Mouse (Mus musculus): ENCODE measurements around the gene Tecta. TPM values are rescaled to one million over a fixed set of nuclear protein-coding genes. Genes with fewer than 3 reads are reported as not detected.

The Tecta gene
- polyA plus RNA-seq, 1 experiment from 2014 or later: 0.76 TPM

DNA sequence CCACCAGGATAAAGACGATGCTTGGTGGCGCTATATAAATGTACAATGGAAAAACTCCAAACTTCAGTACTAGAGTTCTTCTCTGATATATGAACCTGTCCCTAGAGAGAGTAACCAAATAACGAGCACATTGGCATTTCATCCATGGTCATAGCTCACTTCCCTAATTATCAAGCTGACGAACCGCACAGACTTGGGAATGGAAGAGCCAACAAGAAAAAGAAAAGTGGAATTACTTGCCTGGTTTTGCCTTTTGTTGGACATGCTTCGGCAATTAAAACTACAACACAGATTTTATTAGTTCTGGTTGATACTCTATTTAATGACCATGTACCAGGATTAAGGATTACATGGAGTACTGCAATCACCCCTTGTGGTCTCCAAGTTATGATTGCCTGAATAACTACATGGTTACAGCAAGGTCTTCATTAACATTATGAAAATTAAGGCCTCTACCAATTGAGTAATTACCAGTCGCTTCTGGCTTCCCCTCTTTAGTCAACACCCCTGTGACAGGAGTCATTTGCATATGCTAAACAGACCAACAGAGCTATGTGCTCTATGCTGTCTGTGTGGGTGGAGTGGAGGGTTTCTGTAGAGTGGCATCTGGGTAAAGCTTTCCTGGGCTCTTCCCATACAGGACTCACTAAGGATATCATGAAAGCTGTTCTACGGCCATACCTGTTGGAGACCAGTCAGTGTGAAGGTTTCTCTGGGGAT is 16.9 kb downstream of the Tecta start:
- Histone ChIP-seq H3K9me3 (0 out of 2 replicates have a peak, but pooled peaks cover 4% of the 10 kb centered on the region), H3K4me2 (replicated peaks) (no peak overlapping the region), H3K36me3 (no peaks in the 10 kb centered on the region), H3K4me1 (no peaks in the 10 kb centered on the region), H3K27me3 (replicated peaks) (no peaks in the 10 kb centered on the region), H3K9ac (no peak overlapping the region), H3K27ac (no peak overlapping the region), H3K4me3 (no peak overlapping the region)
- 67% methylated on average over 8 of the region's 8 CpGs for WGBS
- ATAC-seq (ENCODE audit: low FRiP score, low read depth): no peak

- Histone ChIP-seq H3K4me2 (replicated peaks) (no peak overlapping the region), H3K27me3 (replicated peaks) (no peaks in the 10 kb centered on the region), H3K4me3 (no peak overlapping the region), H3K27ac (no peak overlapping the region), H3K36me3 (no peaks in the 10 kb centered on the region), H3K4me1 (no peaks in the 10 kb centered on the region), H3K9me3 (0 out of 2 replicates have a peak, but pooled peaks cover 4% of the 10 kb centered on the region), H3K9ac (no peak overlapping the region)
- ATAC-seq (ENCODE audit: low FRiP score, low read depth): no peak
- 52% methylated on average over 5 of the region's 5 CpGs for WGBS
These were observed 17.7 kb downstream of the Tecta start for GRCm38 (mm10) chr9:42382063-42382462.

- 92% methylated on average over 4 of the region's 4 CpGs for WGBS
- ATAC-seq (ENCODE audit: low FRiP score, low read depth): no peak
- H3K9me3 ChIP-seq: 0 out of 2 replicates have a peak, but pooled peaks cover 4% of the 10 kb centered on the region
- H3K36me3 ChIP-seq: no peaks in the 10 kb centered on the region
- no peaks in the 10 kb centered on the region; the same call in 1 of the 2 replicates for H3K27me3 ChIP-seq (replicated peaks)
- H3K4me2 ChIP-seq (replicated peaks): no peak overlapping the region
- no peak overlapping the region for H3K4me3 ChIP-seq
- no peak overlapping the region for H3K9ac ChIP-seq
- no peak overlapping the region for H3K27ac ChIP-seq
- no peaks in the 10 kb centered on the region for H3K4me1 ChIP-seq
These were observed 21.7 kb downstream of the Tecta start for GRCm38 (mm10) chr9:42378071-42378470.

DNA sequence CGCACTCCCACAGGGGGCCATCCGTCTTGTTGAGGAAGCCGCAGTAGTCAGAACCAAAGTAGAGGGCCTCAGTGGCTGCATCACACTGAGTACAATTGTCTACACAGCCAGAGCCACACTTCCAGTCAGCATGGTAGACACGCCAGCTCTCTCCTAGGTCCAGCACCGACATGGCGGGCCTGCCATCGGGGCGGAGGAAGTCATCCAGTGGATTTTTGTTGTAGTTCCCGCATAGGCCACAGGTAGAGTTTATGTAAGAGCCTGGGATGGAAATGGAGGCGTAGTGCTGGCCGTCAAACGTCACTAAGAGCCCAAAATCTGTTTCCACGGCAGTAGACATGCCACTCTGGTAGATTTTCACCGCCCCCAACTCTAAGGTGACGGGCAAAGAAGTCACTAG is 22.1 kb downstream of the Tecta start:
- Histone ChIP-seq H3K4me2 (replicated peaks) (no peak overlapping the region), H3K27ac (no peak overlapping the region), H3K4me3 (no peak overlapping the region), H3K9ac (no peak overlapping the region), H3K27me3 (replicated peaks) (no peaks in the 10 kb centered on the region; the same call in 1 of the 2 replicates), H3K36me3 (no peaks in the 10 kb centered on the region), H3K9me3 (0 out of 2 replicates have a peak, but pooled peaks cover 4% of the 10 kb centered on the region), H3K4me1 (no peaks in the 10 kb centered on the region)
- 92% methylated on average over 15 of the region's 15 CpGs for WGBS
- no peak for ATAC-seq (ENCODE audit: low FRiP score, low read depth)

- no peaks in the 10 kb centered on the region for H3K9me3 ChIP-seq
- ATAC-seq (ENCODE audit: low FRiP score, low read depth): no peak
- no peak overlapping the region for H3K4me3 ChIP-seq
- H3K27me3 ChIP-seq (replicated peaks): no peaks in the 10 kb centered on the region; the same call in 1 of the 2 replicates
- H3K9ac ChIP-seq: no peak overlapping the region
- no peak overlapping the region for H3K27ac ChIP-seq
- H3K36me3 ChIP-seq: no peaks in the 10 kb centered on the region
- H3K4me2 ChIP-seq (replicated peaks): no peak overlapping the region
- H3K4me1 ChIP-seq: no peaks in the 10 kb centered on the region
- 87% methylated on average over 6 of the region's 6 CpGs for WGBS
These were observed 27.9 kb downstream of the Tecta start for GRCm38 (mm10) chr9:42371670-42372368.

DNA sequence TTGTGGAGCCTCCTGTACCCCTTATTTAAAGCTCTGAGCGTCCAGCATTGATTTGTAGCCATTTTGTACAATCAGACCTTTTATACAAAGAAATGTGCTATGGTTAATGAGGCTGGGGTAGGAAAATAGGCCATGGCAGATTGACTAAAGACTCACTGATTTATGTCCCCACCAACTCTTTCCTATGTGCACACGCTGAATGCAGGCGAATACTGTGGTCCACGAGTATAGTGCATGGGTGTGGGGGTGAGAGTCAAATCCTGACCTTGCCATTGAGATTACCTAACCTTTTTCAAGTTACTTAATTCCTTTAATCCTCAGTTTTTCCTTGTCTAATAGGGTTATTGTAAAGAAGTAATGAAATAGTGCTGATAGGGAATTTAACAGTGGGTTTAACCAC is 42.1 kb downstream of the Tecta start:
- peak; percentile 70; the same call in 1 of the 2 replicates for ATAC-seq (ENCODE audit: low FRiP score, low read depth)
- H3K36me3 ChIP-seq: no peaks in the 10 kb centered on the region

GRCm38 (mm10) chr9:42354871-42355270 is 44.9 kb downstream of the Tecta start:
- Histone ChIP-seq H3K4me2 (replicated peaks) (no peak overlapping the region), H3K4me1 (peaks cover 7% of the 10 kb centered on the region), H3K4me3 (no peak overlapping the region), H3K36me3 (no peaks in the 10 kb centered on the region), H3K27me3 (replicated peaks) (0 out of 2 replicates have a peak, but pooled peaks cover 4% of the 10 kb centered on the region), H3K27ac (no peak overlapping the region), H3K9ac (no peak overlapping the region), H3K9me3 (no peaks in the 10 kb centered on the region)
- 70% methylated on average over 1 of the region's 1 CpGs for WGBS
- ATAC-seq (ENCODE audit: low FRiP score, low read depth): no peak

More for the DNA sequence above, 42.1 kb downstream of the Tecta start:
- H3K9ac ChIP-seq: no peak overlapping the region
- no peaks in the 10 kb centered on the region for H3K9me3 ChIP-seq
- H3K4me2 ChIP-seq (replicated peaks): no peak overlapping the region
- H3K27me3 ChIP-seq (replicated peaks): 0 out of 2 replicates have a peak, but pooled peaks cover 4% of the 10 kb centered on the region
- no peak overlapping the region for H3K27ac ChIP-seq
- 25% methylated on average over 4 of the region's 4 CpGs for WGBS
- peaks cover 7% of the 10 kb centered on the region for H3K4me1 ChIP-seq
- H3K4me3 ChIP-seq: no peak overlapping the region

DNA sequence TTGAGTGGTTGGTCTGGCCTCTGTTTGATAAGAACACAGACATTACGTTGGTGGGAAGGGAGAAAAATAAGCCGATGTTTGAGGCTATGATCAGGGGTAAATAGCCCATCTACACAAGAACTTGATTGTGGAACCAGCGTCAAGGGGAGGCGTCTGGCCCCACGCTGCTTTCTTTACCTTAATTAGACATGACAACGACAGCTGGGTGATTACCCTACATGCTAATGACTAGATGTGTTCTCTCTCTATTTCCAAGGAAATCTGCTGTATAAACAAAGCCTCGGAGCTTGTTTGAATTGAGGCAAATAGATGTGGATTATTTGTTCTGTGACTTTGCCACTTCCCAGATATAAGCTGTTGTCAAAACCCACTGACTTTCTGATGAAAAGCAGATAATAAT is 49.9 kb downstream of the Tecta start:
- H3K27me3 ChIP-seq (replicated peaks): no peaks in the 10 kb centered on the region
- H3K4me3 ChIP-seq: no peak overlapping the region
- H3K9me3 ChIP-seq: no peaks in the 10 kb centered on the region
- ATAC-seq (ENCODE audit: low FRiP score, low read depth): no peak
- H3K27ac ChIP-seq: no peak overlapping the region
- H3K4me2 ChIP-seq (replicated peaks): no peak overlapping the region
- no peaks in the 10 kb centered on the region for H3K36me3 ChIP-seq
- H3K9ac ChIP-seq: no peak overlapping the region
- WGBS: 47% methylated on average over 7 of the region's 7 CpGs
- peaks cover 6% of the 10 kb centered on the region; the same call in 1 of the 2 replicates for H3K4me1 ChIP-seq

DNA sequence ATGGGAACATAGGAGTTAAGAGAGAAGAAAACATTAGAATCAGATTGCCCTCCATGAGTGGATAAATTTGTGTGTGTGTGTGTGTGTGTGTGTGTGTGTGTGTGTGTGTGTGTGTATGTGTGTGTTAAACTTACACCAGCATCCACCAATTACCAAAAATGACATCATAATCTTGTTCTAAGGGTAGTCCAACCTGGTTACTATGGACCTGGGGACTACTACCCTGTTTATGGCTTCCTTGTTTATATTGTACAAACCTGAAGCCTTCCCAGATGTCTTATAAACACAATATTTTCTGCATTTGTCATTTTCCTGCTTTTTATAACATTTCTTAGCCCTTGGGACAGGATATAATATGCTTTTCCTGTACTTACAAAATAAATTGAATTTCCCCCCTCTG is 53.4 kb downstream of the Tecta start:
- Histone ChIP-seq H3K4me3 (no peak overlapping the region), H3K27me3 (replicated peaks) (no peaks in the 10 kb centered on the region), H3K9ac (no peak overlapping the region), H3K9me3 (no peaks in the 10 kb centered on the region), H3K4me1 (peaks cover 6% of the 10 kb centered on the region; the same call in 1 of the 2 replicates), H3K27ac (no peak overlapping the region), H3K36me3 (no peaks in the 10 kb centered on the region), H3K4me2 (replicated peaks) (no peak overlapping the region)
- no peak for ATAC-seq (ENCODE audit: low FRiP score, low read depth)

DNA sequence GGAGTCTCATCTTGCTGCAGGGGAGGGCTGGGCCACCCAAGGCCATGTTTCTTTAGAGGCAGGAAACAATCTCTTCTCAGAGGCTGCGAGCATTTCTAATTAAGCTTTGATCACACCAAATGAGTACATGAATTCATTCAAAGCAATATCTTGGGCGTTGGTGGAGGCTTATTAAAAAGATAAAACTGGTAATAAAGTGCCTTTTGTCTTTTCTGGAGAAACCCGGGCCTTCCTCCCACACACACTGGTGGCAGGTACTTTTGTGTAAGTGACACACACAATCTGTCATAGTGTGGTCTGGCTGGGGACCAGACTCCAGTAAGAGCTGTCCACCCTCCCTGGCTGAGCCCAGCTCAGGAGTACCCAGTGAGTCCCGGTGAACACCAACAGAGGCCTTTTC is 60.6 kb downstream of the Tecta start:
- H3K36me3 ChIP-seq: no peaks in the 10 kb centered on the region

GRCm38 (mm10) chr9:42337026-42337425 is 62.7 kb downstream of the Tecta start:
- H3K27me3 ChIP-seq (replicated peaks): no peaks in the 10 kb centered on the region
- H3K4me2 ChIP-seq (replicated peaks): no peak overlapping the region
- H3K27ac ChIP-seq: no peak overlapping the region
- no peaks in the 10 kb centered on the region for H3K36me3 ChIP-seq
- no peak for ATAC-seq (ENCODE audit: low FRiP score, low read depth)
- H3K4me1 ChIP-seq: no peaks in the 10 kb centered on the region
- H3K9me3 ChIP-seq: no peaks in the 10 kb centered on the region
- no peak overlapping the region for H3K9ac ChIP-seq
- no peak overlapping the region for H3K4me3 ChIP-seq
- WGBS: 79% methylated on average over 13 of the region's 13 CpGs

More for the DNA sequence above, 60.6 kb downstream of the Tecta start:
- Histone ChIP-seq H3K4me1 (no peaks in the 10 kb centered on the region), H3K27me3 (replicated peaks) (no peaks in the 10 kb centered on the region), H3K9me3 (no peaks in the 10 kb centered on the region), H3K27ac (no peak overlapping the region), H3K4me2 (replicated peaks) (no peak overlapping the region), H3K4me3 (no peak overlapping the region), H3K9ac (no peak overlapping the region)
- no peak for ATAC-seq (ENCODE audit: low FRiP score, low read depth)
- 60% methylated on average over 4 of the region's 4 CpGs for WGBS

- Histone ChIP-seq H3K27ac (no peak overlapping the region), H3K9me3 (no peaks in the 10 kb centered on the region), H3K4me2 (replicated peaks) (no peak overlapping the region), H3K4me1 (no peaks in the 10 kb centered on the region), H3K9ac (no peak overlapping the region), H3K36me3 (no peaks in the 10 kb centered on the region), H3K27me3 (replicated peaks) (no peaks in the 10 kb centered on the region), H3K4me3 (no peak overlapping the region)
- WGBS: 76% methylated on average over 1 of the region's 1 CpGs
- no peak for ATAC-seq (ENCODE audit: low FRiP score, low read depth)
These were observed 63.2 kb downstream of the Tecta start for GRCm38 (mm10) chr9:42336575-42336974.

Measured in neural tube, embryonic 12.5 days (tissue).